In the genomic region with DNA sequence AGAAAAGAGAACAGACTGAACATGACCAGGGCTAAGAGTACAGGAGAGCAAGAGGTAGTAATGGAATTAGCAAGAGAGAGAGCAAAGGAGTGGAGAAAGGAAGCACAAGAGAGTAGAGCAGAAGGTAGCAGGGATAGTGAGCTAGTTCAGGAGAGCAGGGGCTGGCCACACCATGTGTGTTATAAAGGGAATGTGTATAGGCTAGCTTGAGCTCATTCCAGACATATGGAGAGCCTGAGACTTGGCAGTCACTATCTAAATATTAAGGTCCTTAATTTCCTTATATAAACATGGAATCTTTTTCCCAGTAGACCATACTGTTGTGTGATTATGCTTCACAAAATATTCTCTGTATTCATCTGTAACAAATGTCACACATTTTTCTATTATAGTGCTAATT, we compare ENCODE assay signal across 16 mouse cellular contexts.
DNase-seq lines count a peak whose midpoint lies in the region; ATAC-seq and TF ChIP-seq lines count a peak whose summit lies in the region.
"Had no signal": no experiment of that assay in that cellular context is flagged by ENCODE, and none has a peak within 500 bp of the region (broad histone marks: within the 10 kb centered on the region; RNA-seq: fewer than 3 reads in every experiment).

No protein-coding gene starts in this region.

- H3K9me3 ChIP-seq in limb, embryonic 14.5 days (ENCODE audit: control insufficient read depth, low read length): no peaks in the 10 kb centered on the region
- H3K9me3 ChIP-seq in limb, embryonic 10.5 days (replicated peaks): no peaks in the 10 kb centered on the region
- no peaks in the 10 kb centered on the region for H3K9me3 ChIP-seq in neural tube, embryonic 12.5 days
- no peaks in the 10 kb centered on the region for H3K9me3 ChIP-seq in neural tube, embryonic 15.5 days (replicated peaks)
- H3K9me3 ChIP-seq in intestine, embryonic 16.5 days (ENCODE audit: control insufficient read depth, low read length): no peaks in the 10 kb centered on the region
- H3K9me3 ChIP-seq in liver, postnatal 0 days (ENCODE audit: low read length): no peaks in the 10 kb centered on the region
- H3K9me3 ChIP-seq: forebrain, embryonic 15.5 days; heart, embryonic 13.5 days; hindbrain, embryonic 12.5 days had no signal

- no peak overlapping the region for H3K4me3 ChIP-seq in limb, embryonic 14.5 days (replicated peaks; ENCODE audit: low read length)
- no peak overlapping the region for H3K4me3 ChIP-seq in limb, embryonic 10.5 days
- H3K4me3 ChIP-seq in neural tube, embryonic 12.5 days: no peak overlapping the region
- no peak overlapping the region for H3K4me3 ChIP-seq in neural tube, embryonic 15.5 days (replicated peaks)
- H3K4me3 ChIP-seq in intestine, embryonic 16.5 days (ENCODE audit: low read length): no peak overlapping the region
- no peak overlapping the region for H3K4me3 ChIP-seq in liver, postnatal 0 days (ENCODE audit: low read depth, low read length)
- H3K4me3 ChIP-seq: forebrain, embryonic 15.5 days; heart, embryonic 13.5 days; hindbrain, embryonic 12.5 days had no signal

- peak; percentile 9 for DNase-seq in limb, embryonic 14.5 days (ENCODE audit: low spot score)
- no peak for DNase-seq in limb, embryonic 10.5 days (ENCODE audit: low spot score)
- DNase-seq in liver, postnatal 0 days: no peak
- DNase-seq: adrenal gland, adult 2 months; adrenal gland, postnatal 25 days; cerebellum, adult 18-20 months; cerebellum, postnatal 10 days; gastrocnemius, postnatal 36 days; heart, adult 11 months; heart, postnatal 36 days had no signal

- ATAC-seq in limb, embryonic 14.5 days (ENCODE audit: low FRiP score, low read depth): no peak
- ATAC-seq in neural tube, embryonic 12.5 days (ENCODE audit: low FRiP score, low read depth): 0 out of 2 replicates have a peak, but pooled peaks have one; percentile 7
- ATAC-seq in neural tube, embryonic 15.5 days (ENCODE audit: low FRiP score): no peak
- ATAC-seq in intestine, embryonic 16.5 days: peak; percentile 68
- ATAC-seq in liver, postnatal 0 days: no peak
- ATAC-seq: forebrain, embryonic 15.5 days had no signal

- no peak for TF ChIP-seq POLR2A in limb, embryonic 14.5 days (IDR thresholded peaks at IDR 0.05; ENCODE audit: borderline replicate concordance, extremely low read depth, insufficient read depth, insufficient read length)

- H3K4me2 ChIP-seq in limb, embryonic 14.5 days (replicated peaks; ENCODE audit: low read depth, low read length, severe bottlenecking): no peak overlapping the region
- H3K4me2 ChIP-seq in neural tube, embryonic 12.5 days (replicated peaks): no peak overlapping the region
- H3K4me2 ChIP-seq in neural tube, embryonic 15.5 days: no peak overlapping the region
- H3K4me2 ChIP-seq in intestine, embryonic 16.5 days (ENCODE audit: low read depth, low read length): no peak overlapping the region
- no peak overlapping the region for H3K4me2 ChIP-seq in liver, postnatal 0 days (ENCODE audit: low read depth, low read length)
- H3K4me2 ChIP-seq: forebrain, embryonic 15.5 days; heart, embryonic 13.5 days; hindbrain, embryonic 12.5 days had no signal

- no peaks in the 10 kb centered on the region for H3K36me3 ChIP-seq in limb, embryonic 14.5 days (ENCODE audit: control insufficient read depth, insufficient read depth, low read length)
- H3K36me3 ChIP-seq in limb, embryonic 10.5 days: no peaks in the 10 kb centered on the region
- H3K36me3 ChIP-seq in neural tube, embryonic 12.5 days: no peaks in the 10 kb centered on the region
- no peaks in the 10 kb centered on the region for H3K36me3 ChIP-seq in neural tube, embryonic 15.5 days
- no peaks in the 10 kb centered on the region for H3K36me3 ChIP-seq in intestine, embryonic 16.5 days (ENCODE audit: control insufficient read depth, insufficient read depth, low read length)
- H3K36me3 ChIP-seq in liver, postnatal 0 days (replicated peaks; ENCODE audit: insufficient read depth, low read length): no peaks in the 10 kb centered on the region
- H3K36me3 ChIP-seq: forebrain, embryonic 15.5 days; heart, embryonic 13.5 days; hindbrain, embryonic 12.5 days had no signal

- TF ChIP-seq CTCF in liver, postnatal 0 days (IDR thresholded peaks at IDR 0.05; ENCODE audit: low read depth): no peak

- TF ChIP-seq EP300 in liver, postnatal 0 days (IDR thresholded peaks at IDR 0.05; ENCODE audit: low read depth): no peak

- no peaks in the 10 kb centered on the region for H3K4me1 ChIP-seq in limb, embryonic 14.5 days (ENCODE audit: control insufficient read depth, insufficient read depth, low read length)
- H3K4me1 ChIP-seq in limb, embryonic 10.5 days: no peaks in the 10 kb centered on the region
- no peaks in the 10 kb centered on the region for H3K4me1 ChIP-seq in neural tube, embryonic 12.5 days
- H3K4me1 ChIP-seq in neural tube, embryonic 15.5 days: no peaks in the 10 kb centered on the region
- no peaks in the 10 kb centered on the region for H3K4me1 ChIP-seq in intestine, embryonic 16.5 days (ENCODE audit: control insufficient read depth, insufficient read depth, low read length)
- H3K4me1 ChIP-seq in liver, postnatal 0 days (ENCODE audit: insufficient read depth): no peaks in the 10 kb centered on the region
- H3K4me1 ChIP-seq: forebrain, embryonic 15.5 days; heart, embryonic 13.5 days; hindbrain, embryonic 12.5 days had no signal

- H3K9ac ChIP-seq in limb, embryonic 14.5 days (ENCODE audit: low read depth, low read length, severe bottlenecking): no peak overlapping the region
- no peak overlapping the region for H3K9ac ChIP-seq in neural tube, embryonic 12.5 days
- H3K9ac ChIP-seq in neural tube, embryonic 15.5 days (replicated peaks): no peak overlapping the region
- H3K9ac ChIP-seq in intestine, embryonic 16.5 days (ENCODE audit: low read depth, low read length): no peak overlapping the region
- H3K9ac ChIP-seq in liver, postnatal 0 days (replicated peaks): no peak overlapping the region
- H3K9ac ChIP-seq: forebrain, embryonic 15.5 days; heart, embryonic 13.5 days; hindbrain, embryonic 12.5 days had no signal

- no peak overlapping the region for H3K27ac ChIP-seq in limb, embryonic 14.5 days (replicated peaks; ENCODE audit: low read depth, low read length)
- no peak overlapping the region for H3K27ac ChIP-seq in limb, embryonic 10.5 days
- H3K27ac ChIP-seq in neural tube, embryonic 12.5 days: no peak overlapping the region
- no peak overlapping the region for H3K27ac ChIP-seq in neural tube, embryonic 15.5 days (replicated peaks)
- H3K27ac ChIP-seq in intestine, embryonic 16.5 days (ENCODE audit: low read length): no peak overlapping the region
- no peak overlapping the region for H3K27ac ChIP-seq in liver, postnatal 0 days (ENCODE audit: low read depth)
- H3K27ac ChIP-seq: forebrain, embryonic 15.5 days; heart, embryonic 13.5 days; hindbrain, embryonic 12.5 days had no signal

- H3K27me3 ChIP-seq in limb, embryonic 14.5 days (ENCODE audit: control insufficient read depth, insufficient read depth, low read length): no peaks in the 10 kb centered on the region
- H3K27me3 ChIP-seq in limb, embryonic 10.5 days (ENCODE audit: low read depth, poor library complexity, severe bottlenecking): no peaks in the 10 kb centered on the region
- no peaks in the 10 kb centered on the region for H3K27me3 ChIP-seq in neural tube, embryonic 12.5 days (replicated peaks)
- no peaks in the 10 kb centered on the region for H3K27me3 ChIP-seq in neural tube, embryonic 15.5 days (replicated peaks)
- no peaks in the 10 kb centered on the region for H3K27me3 ChIP-seq in intestine, embryonic 16.5 days (replicated peaks; ENCODE audit: control insufficient read depth, insufficient read depth, low read length)
- H3K27me3 ChIP-seq in liver, postnatal 0 days (ENCODE audit: insufficient read depth, low read length): no peaks in the 10 kb centered on the region
- H3K27me3 ChIP-seq: forebrain, embryonic 15.5 days; heart, embryonic 13.5 days; hindbrain, embryonic 12.5 days had no signal

Comparison
In these comparisons a context has a peak if more than half of its experiments do, and no peak if none do; other contexts are left out.
1. ATAC-seq: peak in neural tube, embryonic 12.5 days (single experiment) and intestine, embryonic 16.5 days (single experiment); none in limb, embryonic 14.5 days (single experiment), neural tube, embryonic 15.5 days (single experiment) and liver, postnatal 0 days (single experiment).